Mouse (Mus musculus): ENCODE measurements around the gene Zfp800.

GRCm38 (mm10) chr6:28427096-28427839 is 29.5 kb upstream of the Zfp800 start, which contains the start of gene Fscn3:
- TF ChIP-seq CTCF (IDR thresholded peaks at IDR 0.05; ENCODE audit: insufficient read depth, low read length): no peak
- no peak for TF ChIP-seq POLR2A (IDR thresholded peaks at IDR 0.05; ENCODE audit: borderline replicate concordance, extremely low read depth, low read depth, low read length)
